Mouse (Mus musculus) bone marrow, adult 2 months (tissue): Measurements from ENCODE around the gene Reps2. TPM values are rescaled to one million over a fixed set of nuclear protein-coding genes. Genes with fewer than 3 reads are reported as not detected.

Experiments
- H3K27ac ChIP-seq: fragments of 200-500 bp; 2 replicates; pipeline ENCODE4 v1.5.1; 2012; ENCODE audit warnings: low read depth, mild to moderate bottlenecking, control low read depth, inconsistent platforms, low read length; ENCODE audit not compliant: control insufficient read depth, poor library complexity, insufficient read depth
- H3K4me1 ChIP-seq: fragments of 200-500 bp; 2 replicates; pipeline ENCODE4 v1.6.1; 2011; ENCODE audit warnings: low read length; ENCODE audit not compliant: control insufficient read depth, insufficient read depth
- H3K4me3 ChIP-seq: fragments of 200-500 bp; replicated peaks from 2 replicates; pipeline ENCODE3; 2011; ENCODE audit warnings: mild to moderate bottlenecking, low read depth, low read length, control low read depth; ENCODE audit not compliant: control insufficient read depth
- CTCF ChIP-seq: fragments of 200-500 bp; IDR thresholded peaks from 2 replicates; pipeline ENCODE4 v1.5.1; 2011; ENCODE audit warnings: low read length, control low read depth; ENCODE audit not compliant: control insufficient read depth, insufficient read depth
- POLR2A ChIP-seq: fragments of 200-500 bp; IDR thresholded peaks from 2 replicates; pipeline ENCODE4 v1.6.1; 2011; ENCODE audit warnings: low read depth, mild to moderate bottlenecking, control low read depth, low read length, borderline replicate concordance; ENCODE audit not compliant: control insufficient read depth
- WGBS: fragments of 180-500 bp; shearing (Covaris S2); methylation state at CpG from one replicate; pipeline ENCODE4 v1.1.7; 2018; 5-methylcytosine and 5-hydroxymethylcytosine counted together
- polyA plus RNA-seq: library from polyadenylated mRNA; stranded (reverse); fragments of >200 nt; gene quantifications from 2 replicates; pipeline ENCODE4 v1.2.4, GENCODE M21; 2011; ENCODE audit warnings: low replicate concordance; ENCODE audit not compliant: missing spikeins, insufficient read depth, insufficient read length

Gene Reps2
- polyA plus RNA-seq, 1 experiment = 0.92 TPM

GRCm38 (mm10) chrX:162568439-162568838 lies 75.0 kb downstream of the Reps2 start:
- TF ChIP-seq CTCF (no peak), POLR2A (no peak)
- no peak overlapping the region for H3K27ac ChIP-seq
- H3K4me3 ChIP-seq = no peak overlapping the region
- H3K4me1 ChIP-seq = no peaks in the 10 kb centered on the region
- 72% methylated on average over 2 of the region's 2 CpGs for WGBS

GRCm38 (mm10) chrX:162565501-162565900 lies 77.9 kb downstream of the Reps2 start:
- Histone ChIP-seq H3K4me3 (no peak overlapping the region), H3K4me1 (no peaks in the 10 kb centered on the region), H3K27ac (no peak overlapping the region)
- WGBS = 80% methylated on average over 4 of the region's 4 CpGs
- no peak for TF ChIP-seq POLR2A

- no peak overlapping the region for H3K27ac ChIP-seq
- 84% methylated on average over 6 of the region's 6 CpGs for whole genome bisulfite sequencing
- no peak for TF ChIP-seq POLR2A
- no peak for TF ChIP-seq CTCF
- H3K4me3 ChIP-seq = no peak overlapping the region
- H3K4me1 ChIP-seq = no peaks in the 10 kb centered on the region
These were observed 87.0 kb downstream of the Reps2 start for GRCm38 (mm10) chrX:162556459-162556841.

GRCm38 (mm10) chrX:162555729-162556458 lies 87.6 kb downstream of the Reps2 start:
- Histone ChIP-seq H3K4me1 (no peaks in the 10 kb centered on the region), H3K4me3 (no peak overlapping the region), H3K27ac (no peak overlapping the region)
- TF ChIP-seq POLR2A = no peak
- TF ChIP-seq CTCF = no peak
- 83% methylated on average over 1 of the region's 1 CpGs for WGBS

- TF ChIP-seq CTCF = no peak
- TF ChIP-seq POLR2A = no peak
- WGBS = 85% methylated on average over 3 of the region's 3 CpGs
- H3K27ac ChIP-seq = no peak overlapping the region
These were observed 88.9 kb downstream of the Reps2 start for GRCm38 (mm10) chrX:162554513-162554912.

GRCm38 (mm10) chrX:162552383-162552782 lies 91.1 kb downstream of the Reps2 start:
- no peak overlapping the region for H3K4me3 ChIP-seq
- no peaks in the 10 kb centered on the region for H3K4me1 ChIP-seq
- 66% methylated on average over 8 of the region's 8 CpGs for WGBS
- no peak overlapping the region for H3K27ac ChIP-seq
- TF ChIP-seq CTCF = no peak
- TF ChIP-seq POLR2A = no peak

More at GRCm38 (mm10) chrX:162554513-162554912, 88.9 kb downstream of the Reps2 start:
- H3K4me1 ChIP-seq = no peaks in the 10 kb centered on the region
- H3K4me3 ChIP-seq = no peak overlapping the region

- no peak for TF ChIP-seq POLR2A
- TF ChIP-seq CTCF = no peak
- H3K4me3 ChIP-seq = no peak overlapping the region
- H3K27ac ChIP-seq = no peak overlapping the region
- H3K4me1 ChIP-seq = no peaks in the 10 kb centered on the region
These were observed 98.4 kb downstream of the Reps2 start for GRCm38 (mm10) chrX:162545037-162545436.

GRCm38 (mm10) chrX:162542576-162543227 lies 100.7 kb downstream of the Reps2 start:
- Histone ChIP-seq H3K4me1 (no peaks in the 10 kb centered on the region), H3K27ac (no peak overlapping the region), H3K4me3 (no peak overlapping the region)
- 16% methylated on average over 1 of the region's 1 CpGs for WGBS
- no peak for TF ChIP-seq CTCF
- TF ChIP-seq POLR2A = no peak

- Histone ChIP-seq H3K4me1 (no peaks in the 10 kb centered on the region), H3K4me3 (no peak overlapping the region), H3K27ac (no peak overlapping the region)
- 69% methylated on average over 1 of the region's 1 CpGs for WGBS
- TF ChIP-seq POLR2A = no peak
- no peak for TF ChIP-seq CTCF
These were observed 101.5 kb downstream of the Reps2 start for GRCm38 (mm10) chrX:162541961-162542360.

- 57% methylated on average over 2 of the region's 2 CpGs for WGBS
- H3K4me1 ChIP-seq = no peaks in the 10 kb centered on the region
- TF ChIP-seq CTCF = no peak
- no peak for TF ChIP-seq POLR2A
- H3K27ac ChIP-seq = no peak overlapping the region
- no peak overlapping the region for H3K4me3 ChIP-seq
These were observed 112.4 kb downstream of the Reps2 start for GRCm38 (mm10) chrX:162531016-162531415.
